Mouse (Mus musculus) lung, embryonic 16.5 days (tissue): ENCODE measurements around the gene Imp4. TPM values are rescaled to one million over a fixed set of nuclear protein-coding genes. Genes with fewer than 3 reads are reported as not detected.

Experiments
- ATAC-seq: fragments of 200-750 bp; cut with Nextera tagmentation; 2 replicates; pipeline ENCODE4 v1.8.0; 2017; ENCODE audit warnings: low read depth, mild to moderate bottlenecking, moderate library complexity
- H3K27ac ChIP-seq: fragments of 300-500 bp; sonication (generic); 2 replicates; pipeline ENCODE4 v1.5.1; 2014; ENCODE audit warnings: mild to moderate bottlenecking, control low read depth, low read length
- H3K27me3 ChIP-seq: fragments of 300-500 bp; sonication (generic); 2 replicates; pipeline ENCODE4 v1.6.1; 2014; ENCODE audit warnings: low read depth, low read length, mixed read lengths; ENCODE audit not compliant: control insufficient read depth, insufficient read depth
- H3K36me3 ChIP-seq: fragments of 300-500 bp; sonication (generic); 2 replicates; pipeline ENCODE4 v1.6.1; 2014; ENCODE audit warnings: low read length; ENCODE audit not compliant: control insufficient read depth, insufficient read depth
- H3K4me1 ChIP-seq: fragments of 300-500 bp; sonication (generic); replicated peaks from 2 replicates; pipeline ENCODE4 v1.6.1; 2014; ENCODE audit warnings: low read length, mixed read lengths; ENCODE audit not compliant: control insufficient read depth, insufficient read depth
- H3K4me2 ChIP-seq: fragments of 300-500 bp; sonication (generic); 2 replicates; pipeline ENCODE4 v1.6.1; 2014; ENCODE audit warnings: low read depth, low read length, control low read depth
- H3K4me3 ChIP-seq: fragments of 300-500 bp; sonication (generic); 2 replicates; pipeline ENCODE4 v1.5.1; 2014; ENCODE audit warnings: mild to moderate bottlenecking, low read length, control low read depth
- H3K9ac ChIP-seq: fragments of 300-500 bp; sonication (generic); 2 replicates; pipeline ENCODE4 v1.6.1; 2014; ENCODE audit warnings: low read length, control low read depth
- H3K9me3 ChIP-seq: fragments of 300-500 bp; sonication (generic); 2 replicates; pipeline ENCODE4 v1.6.1; 2016; ENCODE audit warnings: low read length; ENCODE audit not compliant: control insufficient read depth
- WGBS: fragments of 180-500 bp; shearing (Covaris S2); extraction: QIAGEN DNeasy Blood & Tissue Kit; methylation state at CpG from one replicate; pipeline ENCODE4 v1.1.7; 2014; 5-methylcytosine and 5-hydroxymethylcytosine counted together
- microRNA-seq: library from miRNA; unstranded; fragments of <30 nt; microRNA quantifications from one replicate; pipeline ENCODE4, GENCODE M21; 2016
- polyA plus RNA-seq: library from polyadenylated mRNA; unstranded; fragments of >200 nt; fragmentation: Nextera tagmentation; extraction: Ambion mirVana; gene quantifications from 2 replicates; pipeline ENCODE4 v1.2.1, GENCODE M21; 2015

The Imp4 gene
- polyA plus RNA-seq, 1 experiment from 2014 or later = 79.4 TPM

GRCm38 (mm10) chr1:34491480-34491879, 51.8 kb downstream of the Imp4 start:
- Histone ChIP-seq H3K27me3 (no peaks in the 10 kb centered on the region), H3K27ac (no peak overlapping the region), H3K9me3 (no peaks in the 10 kb centered on the region), H3K4me2 (no peak overlapping the region), H3K9ac (no peak overlapping the region), H3K36me3 (no peaks in the 10 kb centered on the region), H3K4me1 (no peaks in the 10 kb centered on the region), H3K4me3 (no peak overlapping the region)
- no peak for ATAC-seq
- 77% methylated on average over 4 of the region's 4 CpGs for WGBS

Small RNA genes lying within 50 kb of the gene (microRNA-seq; reads per million reads assigned to microRNA genes)
- 3.2 reads per million, percentile 10 among the genes with 10 or more reads in this experiment for gene Mir5103

Other genes starting within 250 kb of the Imp4 start
- gene Ccdc115, start 179 bp upstream of the Imp4 start, polyA plus RNA-seq = 50.8 and 54.6 TPM in 2 replicates
- gene Ptpn18, start 19.9 kb downstream of the Imp4 start, polyA plus RNA-seq = 43.2 and 44.0 TPM in 2 replicates
- gene Prss39, start 58.6 kb downstream of the Imp4 start, polyA plus RNA-seq = not detected in 2 replicates
- gene Cfc1, start 95.8 kb downstream of the Imp4 start, polyA plus RNA-seq = not detected in 2 replicates
- not detected in 2 replicates for gene Prss40, start 121.1 kb downstream of the Imp4 start, polyA plus RNA-seq
- gene Amer3, start 139.8 kb downstream of the Imp4 start, polyA plus RNA-seq = 0.05 and 0.16 TPM in 2 replicates